Mouse (Mus musculus): ENCODE measurements around the gene Glis3. TPM values are rescaled to one million over a fixed set of nuclear protein-coding genes. Genes with fewer than 3 reads are reported as not detected.
A peak's percentile ranks its signal among the peaks of the same experiment; 100 is the strongest.

Gene Glis3
- total RNA-seq, 2 experiments from 2014 or later = 6.5 to 6.7 TPM

DNA sequence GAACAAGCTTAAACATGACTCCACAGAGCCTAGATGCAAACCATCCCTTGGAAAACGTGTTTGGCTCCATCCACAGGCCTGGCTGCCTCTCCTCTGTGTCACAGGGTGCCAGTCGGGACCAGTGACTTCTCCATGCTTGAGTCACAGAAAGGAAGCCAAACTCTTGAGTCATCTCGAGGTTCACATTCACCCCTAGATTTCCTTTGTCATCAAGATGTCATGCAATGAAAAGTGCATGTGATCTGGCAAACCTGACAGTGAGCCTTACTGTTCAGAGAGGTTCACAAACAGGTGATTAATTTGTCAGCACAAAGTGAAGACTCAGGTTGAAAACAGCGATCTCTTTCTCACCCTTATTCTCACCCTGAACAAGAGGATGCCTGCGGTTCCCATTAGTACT lies 290.7 kb downstream of the Glis3 start:
- no peak for DNase-seq (ENCODE audit: extremely low spot score in 1 of 2, low spot score in 2 of 2)
- no peak overlapping the region for H3K4me3 ChIP-seq
- H3K27ac ChIP-seq = no peak overlapping the region
- no peak for TF ChIP-seq CTCF (IDR thresholded peaks at IDR 0.05)
- intact Hi-C loops (cut with DNase I) = no loop called here

DNA sequence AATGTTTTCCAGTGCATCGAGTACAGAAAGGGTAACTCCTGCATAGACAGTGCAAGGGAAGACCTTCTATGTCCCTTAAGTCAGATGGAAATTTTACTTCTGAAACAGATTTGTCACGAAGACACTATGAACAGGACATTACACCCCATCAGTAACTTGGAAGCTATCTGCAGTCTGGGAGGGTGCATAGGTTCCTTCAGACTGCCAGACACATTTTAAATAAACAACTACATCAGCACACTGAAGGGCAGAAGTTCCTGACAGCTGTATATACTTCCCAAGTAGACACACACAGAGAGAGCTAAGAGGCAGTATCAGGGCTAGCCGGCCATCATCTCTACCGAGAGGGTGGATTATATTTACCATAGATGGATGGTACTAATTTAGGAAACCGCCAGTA lies 296.5 kb downstream of the Glis3 start:
- no peak for TF ChIP-seq CTCF (IDR thresholded peaks at IDR 0.05)
- Histone ChIP-seq H3K4me3 (no peak overlapping the region), H3K27ac (no peak overlapping the region)
- intact Hi-C loops (cut with DNase I) = loop anchor here (2.0 to 5.0 kb wide), 2 partner anchors 55 to 244 kb away; no protein-coding TSS in a partner anchor
- no peak for DNase-seq (ENCODE audit: extremely low spot score in 1 of 2, low spot score in 2 of 2)

DNA sequence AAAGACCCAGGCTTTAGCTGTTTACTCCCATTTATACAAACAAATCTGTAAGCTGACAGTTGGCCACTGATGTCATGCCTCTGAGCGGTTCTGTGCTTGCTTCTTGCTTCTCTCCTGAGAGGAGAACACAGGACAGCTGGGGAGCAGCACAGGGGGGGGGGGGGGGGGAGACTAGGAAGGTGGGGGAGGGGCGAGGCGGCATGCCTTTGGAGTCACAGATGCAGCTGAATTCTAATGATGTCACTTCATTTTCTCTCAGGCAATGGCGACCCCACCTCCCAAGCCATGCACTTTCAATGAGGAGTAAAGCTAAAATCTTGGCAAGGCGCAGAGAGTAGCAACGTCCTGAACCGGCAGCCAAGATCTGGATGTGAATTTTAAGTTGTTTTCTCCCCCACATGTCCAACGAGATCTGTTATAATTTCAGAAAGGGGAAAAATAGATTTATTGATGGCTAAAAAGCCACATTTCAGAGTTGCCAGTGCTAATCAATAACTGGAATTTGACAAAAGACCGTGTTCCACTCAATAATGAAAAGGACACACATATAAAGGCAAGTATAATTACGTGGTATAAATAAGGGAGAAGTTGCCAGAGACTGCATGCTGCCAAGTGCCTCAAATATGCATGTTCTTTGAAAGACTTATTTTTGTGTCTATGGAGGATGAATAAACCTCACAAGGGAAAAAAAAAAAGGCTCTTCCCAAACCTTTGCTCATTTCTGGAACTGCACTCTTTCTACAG lies 297.5 kb downstream of the Glis3 start:
- peak overlapping the region; percentile 2; the same call in 1 of the 2 replicates for H3K27ac ChIP-seq
- no peak for DNase-seq (ENCODE audit: extremely low spot score in 1 of 2, low spot score in 2 of 2)
- intact Hi-C loops (cut with DNase I) = loop anchor here (1.0 to 5.0 kb wide), 3 partner anchors 56 to 245 kb away; no protein-coding TSS in a partner anchor
- H3K4me3 ChIP-seq = no peak overlapping the region
- TF ChIP-seq CTCF (IDR thresholded peaks at IDR 0.05) = no peak

DNA sequence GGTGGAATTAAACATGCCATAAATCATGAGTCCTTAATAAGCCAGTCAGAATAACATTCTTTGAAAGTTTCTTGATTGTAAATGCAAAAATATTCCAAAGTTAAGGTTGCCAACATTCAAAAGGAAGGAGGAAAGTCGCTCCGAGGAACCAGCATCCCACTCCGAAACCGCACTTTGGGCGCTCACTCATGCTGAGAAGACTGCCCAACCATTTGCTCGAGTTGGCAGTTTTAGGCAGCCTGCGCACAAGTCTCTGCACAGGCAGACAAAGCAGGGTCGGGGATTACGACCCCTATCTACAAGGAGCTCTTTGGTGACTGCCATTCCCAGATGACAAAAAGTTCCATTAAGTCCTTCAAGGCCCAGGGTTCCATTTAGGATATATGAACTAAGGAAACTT lies 298.4 kb downstream of the Glis3 start:
- Histone ChIP-seq H3K27ac (peak overlapping the region; percentile 2; the same call in 1 of the 2 replicates), H3K4me3 (no peak overlapping the region)
- no peak for TF ChIP-seq CTCF (IDR thresholded peaks at IDR 0.05)
- intact Hi-C loops (cut with DNase I) = loop anchor here (5.0 kb wide), 1 partner anchor 246 kb away; no protein-coding TSS in a partner anchor
- DNase-seq (ENCODE audit: extremely low spot score in 1 of 2, low spot score in 2 of 2) = no peak

DNA sequence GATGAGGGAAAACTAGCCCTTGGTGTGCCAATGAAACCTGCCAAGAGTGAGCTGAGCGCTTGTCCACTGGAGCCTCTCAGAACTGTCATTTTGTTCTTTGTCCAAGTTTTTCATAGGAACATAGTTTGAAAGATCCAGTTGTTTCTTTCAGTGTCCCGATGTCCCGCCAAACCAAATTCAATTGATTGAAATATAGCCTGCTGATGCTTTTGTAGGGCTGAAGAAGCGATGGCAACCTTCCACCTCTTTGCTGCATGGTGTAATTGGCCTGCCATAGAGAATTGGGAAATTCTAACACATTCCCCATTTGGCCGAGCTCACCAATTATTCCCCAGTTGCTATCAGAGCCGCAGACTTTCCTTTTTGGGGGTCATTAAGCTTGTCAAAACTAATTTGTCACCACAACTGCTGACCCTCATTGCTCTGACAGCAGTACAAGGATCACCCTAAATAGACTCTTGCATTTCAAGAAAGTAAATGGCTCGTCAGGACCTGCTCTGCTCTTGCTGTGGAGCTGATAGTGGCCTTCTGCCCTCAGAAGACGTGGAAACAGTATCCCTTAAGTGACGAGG lies 299.1 kb downstream of the Glis3 start:
- no peak for DNase-seq (ENCODE audit: extremely low spot score in 1 of 2, low spot score in 2 of 2)
- TF ChIP-seq CTCF (IDR thresholded peaks at IDR 0.05) = no peak
- H3K4me3 ChIP-seq = no peak overlapping the region
- 0 out of 2 replicates have a peak overlapping the region, but pooled peaks have one; percentile 29 for H3K27ac ChIP-seq
- intact Hi-C loops (cut with DNase I) = loop anchor here (5.0 kb wide), 1 partner anchor 247 kb away; no protein-coding TSS in a partner anchor

DNA sequence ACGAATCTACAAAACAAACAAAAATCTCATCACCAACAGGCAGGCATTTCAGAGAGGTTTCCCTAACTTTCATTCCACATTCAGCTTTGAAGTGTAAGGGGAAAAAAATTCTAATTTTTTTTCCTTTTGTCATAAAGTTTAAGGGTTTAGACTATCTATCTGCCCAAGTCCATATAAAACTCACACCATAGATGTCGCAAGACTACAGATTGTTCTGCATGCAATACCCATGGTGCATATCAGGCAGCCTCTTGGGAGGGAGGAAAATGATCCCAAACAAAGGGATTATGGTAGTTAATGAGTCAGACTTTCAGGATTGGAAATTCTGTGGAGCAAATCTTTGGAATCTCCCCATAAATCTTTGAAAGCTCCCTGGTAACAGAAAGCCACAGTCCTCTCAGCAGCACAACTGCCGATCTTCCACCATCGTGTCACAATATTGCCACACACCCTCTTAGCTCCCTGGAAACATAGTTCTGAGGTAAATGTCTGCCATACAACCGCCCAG lies 302.0 kb downstream of the Glis3 start:
- no peak overlapping the region for H3K27ac ChIP-seq
- no peak for TF ChIP-seq CTCF (IDR thresholded peaks at IDR 0.05)
- no peak overlapping the region for H3K4me3 ChIP-seq
- DNase-seq (ENCODE audit: extremely low spot score in 1 of 2, low spot score in 2 of 2) = no peak
- intact Hi-C loops (cut with DNase I) = no loop called here

DNA sequence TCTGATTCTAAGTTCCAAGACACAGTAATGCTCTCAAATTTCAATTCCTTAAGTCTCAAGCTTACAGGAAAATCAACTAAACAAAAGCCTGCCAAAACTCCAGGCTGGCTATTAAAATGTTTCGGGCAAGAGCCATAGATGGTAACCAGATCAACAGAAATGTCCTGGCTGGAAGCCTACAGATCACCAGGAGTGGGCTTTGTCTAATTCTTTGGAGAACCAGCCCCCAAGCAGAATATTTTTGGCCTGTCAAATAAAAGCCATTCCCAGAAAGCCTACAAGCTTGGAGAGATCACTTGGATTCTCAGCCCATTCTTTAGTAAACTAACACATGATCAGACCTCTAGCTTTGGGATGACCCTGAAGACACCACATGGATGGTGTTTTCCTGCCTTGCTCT lies 303.5 kb downstream of the Glis3 start:
- Histone ChIP-seq H3K4me3 (no peak overlapping the region), H3K27ac (no peak overlapping the region)
- DNase-seq (ENCODE audit: extremely low spot score in 1 of 2, low spot score in 2 of 2) = no peak
- intact Hi-C loops (cut with DNase I) = no loop called here
- TF ChIP-seq CTCF (IDR thresholded peaks at IDR 0.05) = no peak

DNA sequence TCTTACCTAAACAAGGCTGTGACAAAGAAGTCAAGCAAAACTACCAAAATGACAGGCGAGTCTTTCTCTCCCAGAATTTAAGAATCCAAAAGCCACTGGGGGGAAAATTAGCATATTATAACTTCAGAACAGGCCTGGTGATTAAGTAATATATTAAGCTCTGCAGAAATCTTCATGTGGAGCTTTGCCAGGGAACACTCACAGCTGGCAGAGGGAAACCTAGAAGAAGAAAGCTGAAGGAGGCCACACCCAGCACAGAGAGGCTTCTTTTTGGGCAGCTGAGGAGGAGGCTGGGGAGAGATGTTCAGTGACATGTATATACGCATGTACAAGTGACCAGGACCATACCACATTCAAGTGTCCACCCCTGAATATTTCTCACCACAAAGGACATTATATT lies 304.1 kb downstream of the Glis3 start:
- no peak for DNase-seq (ENCODE audit: extremely low spot score in 1 of 2, low spot score in 2 of 2)
- H3K4me3 ChIP-seq = no peak overlapping the region
- intact Hi-C loops (cut with DNase I) = no loop called here
- TF ChIP-seq CTCF (IDR thresholded peaks at IDR 0.05) = no peak
- no peak overlapping the region for H3K27ac ChIP-seq

DNA sequence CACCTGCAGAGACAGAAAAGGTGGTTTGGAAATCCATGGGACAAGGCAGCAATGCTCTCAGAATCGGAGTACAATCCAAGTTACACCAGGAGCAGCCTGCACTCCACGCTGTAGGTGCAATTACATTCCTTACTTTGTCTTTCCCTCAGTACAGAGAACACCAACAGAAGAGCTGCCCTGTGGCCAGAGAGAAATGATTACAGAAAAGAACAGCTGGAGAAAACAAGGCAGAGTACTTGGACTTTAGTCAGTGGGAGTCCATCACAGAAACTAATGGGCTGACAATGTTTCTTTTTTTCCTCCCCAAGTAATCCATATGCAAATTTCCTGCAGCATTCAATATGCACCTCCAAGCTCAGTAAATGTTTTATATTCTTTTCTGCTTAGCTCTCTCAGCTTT lies 305.4 kb downstream of the Glis3 start:
- intact Hi-C loops (cut with DNase I) = no loop called here
- DNase-seq (ENCODE audit: extremely low spot score in 1 of 2, low spot score in 2 of 2) = no peak
- Histone ChIP-seq H3K4me3 (no peak overlapping the region), H3K27ac (0 out of 2 replicates have a peak overlapping the region, but pooled peaks have one; percentile 12)
- TF ChIP-seq CTCF (IDR thresholded peaks at IDR 0.05) = no peak

DNA sequence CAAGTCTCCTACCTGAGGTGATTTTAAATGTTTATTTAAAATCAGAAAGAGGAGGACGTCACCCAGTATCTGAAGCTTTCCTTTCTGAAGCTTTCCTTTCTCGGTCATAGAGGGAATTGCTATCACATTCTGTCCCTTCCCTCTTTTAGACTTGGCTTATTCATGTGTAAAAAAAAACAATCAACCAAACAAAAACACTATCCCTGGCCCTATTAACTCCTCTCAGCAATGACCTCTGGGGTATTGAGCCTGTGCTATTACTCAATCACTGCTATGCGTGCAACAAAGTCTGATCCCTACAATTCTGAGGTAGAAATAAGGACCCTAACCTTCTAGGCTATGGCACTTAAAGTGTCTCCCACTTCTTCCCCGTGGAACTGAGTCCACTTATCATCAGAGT lies 311.7 kb downstream of the Glis3 start:
- Histone ChIP-seq H3K4me3 (no peak overlapping the region), H3K27ac (no peak overlapping the region)
- intact Hi-C loops (cut with DNase I) = no loop called here
- TF ChIP-seq CTCF (IDR thresholded peaks at IDR 0.05) = no peak
- DNase-seq (ENCODE audit: extremely low spot score in 1 of 2, low spot score in 2 of 2) = no peak

DNA sequence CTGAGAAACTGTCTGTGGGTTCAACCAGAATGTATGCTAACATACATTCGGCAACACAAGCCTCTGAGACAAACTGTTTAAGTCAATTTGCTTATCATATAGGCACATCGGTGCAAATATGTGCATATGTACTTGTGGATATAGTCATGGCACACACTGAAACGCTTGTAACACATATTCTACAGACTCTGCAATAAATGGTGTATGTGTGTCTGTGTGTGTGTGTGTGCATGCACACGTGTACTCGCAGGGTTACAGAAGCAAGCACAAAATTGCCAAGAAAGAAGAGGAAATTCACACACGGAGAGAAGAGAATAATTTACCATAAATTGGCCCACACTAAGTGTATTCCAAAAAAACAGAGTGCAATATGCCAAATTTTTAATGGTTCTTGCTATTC lies 312.6 kb downstream of the Glis3 start:
- no peak for TF ChIP-seq CTCF (IDR thresholded peaks at IDR 0.05)
- Histone ChIP-seq H3K27ac (no peak overlapping the region), H3K4me3 (no peak overlapping the region)
- intact Hi-C loops (cut with DNase I) = no loop called here
- no peak for DNase-seq (ENCODE audit: extremely low spot score in 1 of 2, low spot score in 2 of 2)

DNA sequence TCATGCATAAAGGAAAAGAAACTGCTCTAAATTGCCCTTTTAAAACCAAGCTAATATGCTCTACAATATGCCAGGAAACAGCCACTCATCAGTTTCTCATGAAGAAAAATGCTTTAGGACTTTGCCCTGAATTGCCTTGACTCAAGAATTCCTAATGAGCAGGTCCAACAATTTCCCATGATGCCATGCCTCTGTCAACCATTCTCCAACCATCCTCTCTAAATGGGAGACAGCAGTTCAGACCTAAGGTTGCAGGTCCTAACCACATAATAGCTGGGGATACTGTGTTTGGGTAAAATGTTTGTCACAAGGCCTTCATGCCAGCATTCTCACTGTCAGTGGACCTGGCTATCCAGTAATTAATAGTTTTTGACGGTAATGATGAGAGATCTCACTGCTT lies 313.1 kb downstream of the Glis3 start:
- DNase-seq (ENCODE audit: extremely low spot score in 1 of 2, low spot score in 2 of 2) = no peak
- Histone ChIP-seq H3K4me3 (no peak overlapping the region), H3K27ac (no peak overlapping the region)
- intact Hi-C loops (cut with DNase I) = no loop called here
- no peak for TF ChIP-seq CTCF (IDR thresholded peaks at IDR 0.05)
